In the genomic region with DNA sequence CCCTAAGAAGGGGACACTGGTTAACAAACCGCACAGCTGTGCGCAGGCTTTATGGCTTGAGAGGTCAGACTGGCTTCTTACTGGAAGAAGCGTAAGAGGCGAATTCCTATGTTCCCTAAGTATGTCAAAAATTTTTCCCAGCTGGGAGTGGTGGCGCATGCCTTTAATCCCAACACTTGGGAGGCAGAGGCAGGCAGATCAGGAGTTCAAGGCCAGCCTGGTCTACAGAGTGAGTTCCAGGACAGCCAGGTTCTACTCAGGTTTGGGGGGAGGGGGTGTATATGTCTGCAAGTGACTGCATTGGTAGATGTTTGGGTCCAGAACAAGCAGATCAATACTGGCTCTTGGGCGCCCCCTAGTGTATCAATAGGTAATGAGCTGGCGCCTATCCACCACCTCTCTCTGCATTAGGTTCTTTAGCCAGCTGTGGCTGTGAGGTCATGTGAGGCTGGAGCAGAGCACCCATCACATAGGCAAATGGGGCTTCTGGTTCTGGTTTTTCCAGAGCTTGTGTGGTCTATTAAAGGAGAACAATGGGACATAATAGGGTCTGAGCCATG, we compare ENCODE assay signal across 8 mouse cellular contexts. TPM values are rescaled to one million over a fixed set of nuclear protein-coding genes. Genes with fewer than 3 reads are reported as not detected.
A peak's percentile ranks its signal among the peaks of the same experiment; 100 is the strongest.
DNase-seq lines count a peak whose midpoint lies in the region; ATAC-seq and TF ChIP-seq lines count a peak whose summit lies in the region.

No protein-coding gene starts in this region.

- H3K4me2 ChIP-seq in lung, embryonic 16.5 days (ENCODE audit: low read depth, low read length) = no peak overlapping the region

- H3K27me3 ChIP-seq in lung, embryonic 16.5 days (ENCODE audit: control insufficient read depth, insufficient read depth, low read depth, low read length) = no peaks in the 10 kb centered on the region

- peaks cover 16% of the 10 kb centered on the region for H3K36me3 ChIP-seq in lung, embryonic 16.5 days (ENCODE audit: control insufficient read depth, insufficient read depth, low read length)

- ATAC-seq in CD4-positive, CD25-positive, alpha-beta regulatory T cell, adult 4 months = peak; percentile 74
- peak; percentile 78 for ATAC-seq in erythroid progenitor cell, adult 5-6 weeks (replicated peaks; ENCODE audit: low FRiP score, poor library complexity, severe bottlenecking)
- ATAC-seq in lung, embryonic 16.5 days (ENCODE audit: low read depth) = peak; percentile 31; the same call in 1 of the 2 replicates

- no peak for TF ChIP-seq POLR2A in bone marrow, adult 2 months (IDR thresholded peaks at IDR 0.05; ENCODE audit: borderline replicate concordance, control insufficient read depth, low read depth, low read length)

- H3K27ac ChIP-seq in bone marrow, adult 2 months (ENCODE audit: control insufficient read depth, insufficient read depth, low read depth, low read length, poor library complexity) = no peak overlapping the region
- no peak overlapping the region for H3K27ac ChIP-seq in lung, embryonic 16.5 days (ENCODE audit: low read length)

- H3K9ac ChIP-seq in lung, embryonic 16.5 days (ENCODE audit: low read length) = no peak overlapping the region

- WGBS in bone marrow, adult 2 months = 67% methylated on average over 7 of the region's 7 CpGs
- WGBS in lung, embryonic 16.5 days = 54% methylated on average over 7 of the region's 7 CpGs

- H3K4me3 ChIP-seq in bone marrow, adult 2 months (replicated peaks; ENCODE audit: control insufficient read depth, low read depth, low read length) = no peak overlapping the region
- no peak overlapping the region for H3K4me3 ChIP-seq in lung, embryonic 16.5 days (ENCODE audit: low read length)

- DNase-seq in heart, postnatal 4 days = peak; percentile 84
- peak; percentile 75 to 89 for DNase-seq in layer of hippocampus, adult 8-10 months (ENCODE audit: low spot score in 2 of 2)
- DNase-seq in ovary, postnatal 10 days (ENCODE audit: low spot score) = peak; percentile 60
- DNase-seq in thymus, postnatal 0 days (ENCODE audit: low spot score) = peak; percentile 38

- no peaks in the 10 kb centered on the region for H3K4me1 ChIP-seq in bone marrow, adult 2 months (ENCODE audit: control insufficient read depth, insufficient read depth, low read length)
- H3K4me1 ChIP-seq in lung, embryonic 16.5 days (replicated peaks; ENCODE audit: control insufficient read depth, insufficient read depth, low read length) = peaks cover 8% of the 10 kb centered on the region

- no peaks in the 10 kb centered on the region for H3K9me3 ChIP-seq in lung, embryonic 16.5 days (ENCODE audit: control insufficient read depth, low read length)

- TF ChIP-seq CTCF in bone marrow, adult 2 months (IDR thresholded peaks at IDR 0.05; ENCODE audit: control insufficient read depth, insufficient read depth, low read length) = peak; percentile 66

RNA-seq across cellular contexts. Expression of gene H1fx, which starts 16.3 kb away (rescaled TPM):
- not detected for polyA plus RNA-seq in CD4-positive, CD25-positive, alpha-beta regulatory T cell, adult 4 months (2017; shearing (Covaris generic))
- polyA plus RNA-seq in bone marrow, adult 2 months (2011; ENCODE audit: insufficient read depth, insufficient read length, low replicate concordance, missing spikeins) = 4.6 and 4.8 TPM in 2 replicates
- total RNA-seq in erythroid progenitor cell, adult 5-6 weeks (2015; ENCODE audit: low replicate concordance) = not detected in 2 replicates
- total RNA-seq in erythroid progenitor cell, adult 5-6 weeks (2017; ENCODE audit: low replicate concordance) = 0.39 TPM in 1 of 2 replicates, not detected in the other
- 10 to 100 TPM; 36.2 to 37.3 TPM for total RNA-seq in heart, postnatal 4 days (2021)
- 10 to 100 TPM; 42.8 to 52.9 (median 45.2) TPM for total RNA-seq in layer of hippocampus, adult 8-10 months (2022)
- 7.0 and 11.5 TPM in 2 replicates for polyA plus RNA-seq in lung, embryonic 16.5 days (2015; fragmentation: Nextera tagmentation; extraction: Ambion mirVana)
- 15.7 and 26.5 TPM in 2 replicates for polyA plus RNA-seq in thymus, postnatal 0 days (2015; fragmentation: Nextera tagmentation; extraction: Ambion mirVana)

RNA-seq across cellular contexts. Expression of gene Rab7, which starts 47.3 kb away (rescaled TPM):
- polyA plus RNA-seq in CD4-positive, CD25-positive, alpha-beta regulatory T cell, adult 4 months (2017; shearing (Covaris generic)) = 100 to 1,000 TPM; 264 to 299 TPM
- polyA plus RNA-seq in bone marrow, adult 2 months (2011; ENCODE audit: insufficient read depth, insufficient read length, low replicate concordance, missing spikeins) = 49.6 and 72.1 TPM in 2 replicates
- total RNA-seq in erythroid progenitor cell, adult 5-6 weeks (2015; ENCODE audit: low replicate concordance) = 119 and 121 TPM in 2 replicates
- 34.7 and 43.0 TPM in 2 replicates for total RNA-seq in erythroid progenitor cell, adult 5-6 weeks (2017; ENCODE audit: low replicate concordance)
- total RNA-seq in heart, postnatal 4 days (2021) = 100 to 1,000 TPM; 246 to 271 TPM
- total RNA-seq in layer of hippocampus, adult 8-10 months (2022) = 100 to 1,000 TPM; 318 to 396 (median 337) TPM
- 220 and 223 TPM in 2 replicates for polyA plus RNA-seq in lung, embryonic 16.5 days (2015; fragmentation: Nextera tagmentation; extraction: Ambion mirVana)
- 194 and 223 TPM in 2 replicates for polyA plus RNA-seq in thymus, postnatal 0 days (2015; fragmentation: Nextera tagmentation; extraction: Ambion mirVana)
